Mouse (Mus musculus) lung, adult 18-20 months (tissue): ENCODE results near the gene Ugt1a6a.
"Not testable (repeated sequence)": the region's sequence is repeated elsewhere in the genome, so short reads cannot be mapped to it uniquely, and the experiment has no call there.

Experiments used
- DNase-seq, 2 experiments: peaks; one replicate each; pipeline ENCODE4 v3.0.0; 2022; ENCODE audit warnings: mixed read lengths in 2 of 2

Gene Ugt1a6a

GRCm38 (mm10) chr1:88135229-88135904 is 758 bp downstream of the Ugt1a6a start:
- DNase-seq = peak in 1 of 2 experiments; percentile 56

GRCm38 (mm10) chr1:88136646-88137045 is 2.0 kb downstream of the Ugt1a6a start:
- DNase-seq = no peak

GRCm38 (mm10) chr1:88137264-88137663 is 2.7 kb downstream of the Ugt1a6a start:
- no peak for DNase-seq

DNA sequence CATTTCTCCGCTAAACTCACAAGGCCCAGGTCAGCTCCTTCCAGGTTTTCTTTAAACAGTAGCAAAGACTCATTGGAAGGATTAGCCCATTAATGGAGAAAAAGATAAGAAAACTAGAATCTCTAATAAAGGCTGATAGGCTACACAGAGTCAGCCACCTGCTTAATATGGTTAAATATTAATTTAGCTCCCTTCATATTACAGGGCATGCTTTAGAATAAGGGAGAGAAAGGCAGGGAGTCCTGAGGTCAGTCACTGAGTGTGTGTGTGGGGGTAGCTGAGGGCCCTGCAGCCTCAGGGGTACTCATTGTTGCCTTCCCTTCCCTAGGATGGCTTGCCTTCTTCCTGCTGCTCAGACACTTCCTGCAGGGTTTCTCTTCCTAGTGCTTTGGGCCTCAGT is 3.5 kb downstream of the Ugt1a6a start:
- no peak for DNase-seq

- peak; percentile 27 to 67 for DNase-seq
Observed at GRCm38 (mm10) chr1:88140492-88140891, 5.9 kb downstream of the Ugt1a6a start.

- DNase-seq = peak; percentile 45 to 56
Observed at GRCm38 (mm10) chr1:88143966-88144675, 9.5 kb downstream of the Ugt1a6a start.

DNA sequence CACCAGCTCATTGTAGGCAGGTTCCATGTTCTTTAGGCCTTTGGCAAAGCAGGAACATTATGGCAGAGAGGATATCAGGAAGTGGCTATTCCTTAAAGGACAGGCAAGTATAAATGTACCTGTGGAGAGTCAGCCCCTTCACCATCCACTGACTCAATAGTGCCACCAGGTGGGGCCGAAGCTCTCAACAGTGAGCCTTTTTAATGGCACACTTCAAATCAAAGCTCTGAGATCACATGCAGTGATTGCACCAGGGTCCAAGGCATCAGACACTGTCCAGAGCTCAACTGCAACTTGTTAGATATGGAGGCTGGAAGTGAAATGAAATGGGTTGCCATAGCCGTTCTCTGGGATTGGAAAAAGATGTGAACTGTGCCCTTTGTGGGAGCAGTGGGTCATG is 10.7 kb downstream of the Ugt1a6a start:
- peak in 1 of 2 experiments; percentile 56 for DNase-seq

DNA sequence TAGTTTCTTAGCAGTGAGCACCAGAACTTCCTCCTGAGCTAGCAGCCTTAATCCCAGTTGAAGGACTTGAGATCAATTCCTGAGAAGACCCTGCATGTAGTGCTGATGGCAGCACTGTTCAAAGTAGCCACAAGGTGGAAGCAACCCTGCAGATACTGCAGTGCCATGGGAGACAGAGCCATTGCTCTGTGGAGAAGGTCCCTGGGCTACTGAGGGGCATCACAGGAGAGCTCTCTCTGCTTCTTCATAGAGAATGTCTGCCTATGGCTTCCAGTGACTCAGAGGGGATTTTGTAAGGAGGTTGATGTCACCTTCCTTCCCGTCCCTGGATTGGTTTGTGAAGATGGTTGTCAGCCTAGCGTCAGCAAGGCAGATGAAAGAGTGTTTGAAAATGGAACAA is 15.5 kb downstream of the Ugt1a6a start:
- DNase-seq = not testable (repeated sequence)

GRCm38 (mm10) chr1:88158430-88158829 is 23.8 kb downstream of the Ugt1a6a start:
- no peak for DNase-seq

- DNase-seq = no peak
Observed at GRCm38 (mm10) chr1:88165711-88166110, 31.1 kb downstream of the Ugt1a6a start, which contains the start of gene Ugt1a5. TSS of gene Ugt1a5 (plus strand) at chr1:88166012.

- DNase-seq = not testable (repeated sequence)
Observed at GRCm38 (mm10) chr1:88172190-88172589, 37.6 kb downstream of the Ugt1a6a start.

DNA sequence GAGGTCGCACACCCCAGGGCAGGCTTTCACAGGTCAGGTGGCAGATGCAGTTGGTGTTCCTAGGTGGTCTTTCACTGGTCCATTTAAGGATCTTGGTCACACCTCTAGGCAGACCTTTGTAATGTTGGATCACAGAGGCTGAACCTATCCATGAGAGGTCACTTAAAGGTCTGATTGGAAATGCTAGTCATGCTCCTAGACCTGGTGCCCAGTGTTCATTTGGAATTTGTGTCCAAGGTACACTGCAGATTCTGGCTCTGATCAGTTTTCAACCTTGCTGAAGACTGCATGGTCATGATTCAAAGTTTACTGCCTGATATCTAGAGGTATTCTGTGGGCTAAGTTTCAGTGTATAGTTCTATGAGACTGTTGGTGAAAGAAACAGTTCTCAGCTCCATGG is 45.0 kb downstream of the Ugt1a6a start:
- no peak for DNase-seq

- no peak for DNase-seq
Observed at GRCm38 (mm10) chr1:88186325-88186935, 51.8 kb downstream of the Ugt1a6a start.

- no peak for DNase-seq
Observed at GRCm38 (mm10) chr1:88192136-88192535, 57.5 kb downstream of the Ugt1a6a start.

GRCm38 (mm10) chr1:88195687-88196086 is 61.1 kb downstream of the Ugt1a6a start:
- DNase-seq = no peak

DNA sequence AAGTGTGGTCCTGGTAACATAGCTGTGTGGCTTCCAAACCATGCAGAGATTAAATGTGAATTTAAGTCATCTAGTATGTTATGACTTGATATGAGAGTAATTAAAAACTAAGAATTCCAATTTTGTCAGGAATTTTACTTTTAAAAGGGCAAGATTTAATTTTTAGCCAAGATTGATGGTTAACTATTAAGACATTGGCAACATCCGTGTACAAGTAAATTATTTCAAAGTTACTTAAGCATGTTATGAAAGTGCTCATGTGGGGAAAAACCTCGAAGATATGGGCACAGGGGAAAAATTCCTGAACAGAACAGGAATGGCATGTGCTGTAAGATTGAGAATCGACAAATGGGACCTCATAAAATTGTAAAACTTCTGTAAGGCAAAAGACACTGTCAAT is 62.8 kb downstream of the Ugt1a6a start:
- no peak for DNase-seq

DNA sequence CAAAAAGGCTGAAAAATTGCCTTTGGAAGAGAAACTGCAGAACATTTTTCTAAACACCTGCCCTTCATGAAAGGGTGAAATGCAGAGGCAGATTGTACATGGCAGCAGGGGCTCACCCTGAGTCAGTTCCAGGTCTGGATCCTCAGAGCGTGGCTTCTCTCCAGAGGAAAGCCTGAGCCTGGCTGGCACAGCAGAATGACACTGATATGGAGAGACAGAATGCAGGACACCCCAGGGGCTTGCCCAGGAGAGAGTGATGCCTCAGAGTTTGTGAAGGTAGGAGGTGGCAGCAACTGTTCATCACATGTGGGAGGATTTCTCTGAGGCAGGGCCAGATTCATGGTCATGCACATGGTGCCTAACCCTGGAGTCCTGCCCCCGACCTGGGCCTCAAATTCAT is 65.4 kb downstream of the Ugt1a6a start:
- no peak for DNase-seq

DNA sequence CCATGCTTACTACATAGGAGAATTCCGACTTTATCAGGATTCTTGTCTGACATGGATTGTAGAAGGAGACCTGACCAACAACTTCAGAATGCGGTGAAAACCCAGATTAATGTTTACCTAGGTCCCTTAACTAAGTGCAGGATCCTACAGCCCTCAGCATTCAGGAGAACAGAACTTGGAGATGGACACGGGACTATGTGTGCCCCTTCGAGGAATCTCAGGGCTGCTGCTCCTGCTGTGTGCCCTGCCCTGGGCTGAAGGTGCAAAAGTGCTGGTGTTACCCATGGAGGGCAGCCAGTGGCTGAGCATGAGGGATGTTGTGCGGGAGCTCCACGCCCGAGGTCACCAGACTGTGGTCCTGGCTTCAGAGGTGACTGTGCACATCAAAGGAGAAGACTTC is 65.8 kb downstream of the Ugt1a6a start, which contains the start of gene Ugt1a2:
Gene Ugt1a2 (plus strand): TSS at position 146 of the 400 bp plus-strand sequence.
- no peak for DNase-seq

GRCm38 (mm10) chr1:88205294-88205922 is 70.8 kb downstream of the Ugt1a6a start, which contains the start of gene Dnajb3:
TSS of gene Dnajb3 (minus strand) at chr1:88205782.
- peak; percentile 74 to 79 for DNase-seq

DNA sequence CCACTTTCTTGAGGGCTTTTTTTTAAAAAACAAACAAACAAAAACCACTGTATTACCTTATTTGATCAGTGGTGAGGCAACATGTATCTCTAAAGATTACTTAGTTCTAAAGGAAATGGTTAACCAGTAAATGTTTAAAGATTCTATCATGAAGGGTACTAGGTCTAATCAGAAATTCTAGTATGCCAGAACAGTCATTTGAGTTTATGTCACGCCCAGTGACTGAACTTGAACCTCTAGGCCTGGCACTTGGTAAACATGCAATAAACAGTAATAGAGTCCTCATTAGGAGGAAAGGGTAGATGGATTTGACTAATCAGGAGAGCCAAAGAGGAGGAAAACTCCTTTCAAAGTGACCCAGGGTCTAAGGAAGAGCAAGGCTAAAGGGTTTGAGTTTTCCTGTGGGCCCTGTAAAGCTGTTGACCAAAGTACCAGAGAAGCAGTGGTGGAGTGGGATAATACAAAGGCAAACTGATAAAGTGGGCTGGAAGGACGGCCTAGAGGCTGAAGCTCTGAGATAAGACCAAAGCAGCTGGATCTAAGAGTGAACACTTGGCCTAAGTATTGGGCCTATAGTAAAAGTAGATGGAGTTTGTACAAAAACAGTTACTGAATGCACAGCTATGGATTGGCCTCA is 72.4 kb downstream of the Ugt1a6a start:
- no peak for DNase-seq

DNA sequence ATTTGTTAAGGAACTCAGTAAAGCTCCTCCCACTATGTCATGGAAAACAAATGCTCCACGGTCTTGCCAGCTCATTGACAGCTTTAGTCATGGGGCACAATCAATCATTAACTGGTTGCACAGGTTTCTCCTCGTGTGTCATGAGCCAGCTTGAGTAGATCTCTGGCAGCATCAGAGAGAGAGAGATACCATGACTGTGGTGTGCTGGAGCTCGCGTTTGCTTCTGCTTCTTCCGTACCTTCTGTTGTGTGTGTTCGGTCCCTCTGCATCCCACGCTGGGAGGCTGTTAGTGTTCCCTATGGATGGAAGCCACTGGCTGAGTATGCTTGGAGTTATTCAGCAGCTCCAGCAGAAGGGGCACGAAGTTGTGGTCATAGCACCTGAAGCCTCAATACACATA is 77.2 kb downstream of the Ugt1a6a start, which contains the start of gene Ugt1a1:
Gene Ugt1a1 (plus strand): TSS at position 148 of the 400 bp plus-strand sequence.
- peak in 1 of 2 experiments; percentile 6 for DNase-seq

GRCm38 (mm10) chr1:88212341-88213045 is 77.9 kb downstream of the Ugt1a6a start:
- no peak for DNase-seq
